Mouse (Mus musculus): ENCODE data around the gene Tbc1d1.
"Not testable (repeated sequence)": the region's sequence is repeated elsewhere in the genome, so short reads cannot be mapped to it uniquely, and the experiment has no call there.

Gene Tbc1d1

GRCm38 (mm10) chr5:64315088-64315487, 159.0 kb downstream of the Tbc1d1 start:
- no peak for DNase-seq (ENCODE audit: low spot score)

GRCm38 (mm10) chr5:64323286-64323685, 167.2 kb downstream of the Tbc1d1 start:
- DNase-seq (ENCODE audit: low spot score) = no peak

- no peak for DNase-seq (ENCODE audit: low spot score)
Observed at GRCm38 (mm10) chr5:64324353-64324752, 168.2 kb downstream of the Tbc1d1 start.

- no peak for DNase-seq (ENCODE audit: low spot score)
Observed at GRCm38 (mm10) chr5:64324920-64325319, 168.8 kb downstream of the Tbc1d1 start.

- DNase-seq (ENCODE audit: low spot score) = no peak
Observed at GRCm38 (mm10) chr5:64325741-64326355, 169.7 kb downstream of the Tbc1d1 start.

GRCm38 (mm10) chr5:64326427-64327181, 170.5 kb downstream of the Tbc1d1 start:
- DNase-seq (ENCODE audit: low spot score) = peak; percentile 47

- no peak for DNase-seq (ENCODE audit: low spot score)
Observed at GRCm38 (mm10) chr5:64327212-64327902, 171.3 kb downstream of the Tbc1d1 start.

- DNase-seq (ENCODE audit: low spot score) = no peak
Observed at GRCm38 (mm10) chr5:64336767-64337408, 180.8 kb downstream of the Tbc1d1 start.

- DNase-seq (ENCODE audit: low spot score) = not testable (repeated sequence)
Observed at GRCm38 (mm10) chr5:64338795-64339194, 182.7 kb downstream of the Tbc1d1 start.

- DNase-seq (ENCODE audit: low spot score) = no peak
Observed at GRCm38 (mm10) chr5:64340366-64340765, 184.3 kb downstream of the Tbc1d1 start.

GRCm38 (mm10) chr5:64341671-64342070, 185.6 kb downstream of the Tbc1d1 start:
- DNase-seq (ENCODE audit: low spot score) = no peak

- no peak for DNase-seq (ENCODE audit: low spot score)
Observed at GRCm38 (mm10) chr5:64342138-64342537, 186.0 kb downstream of the Tbc1d1 start.

- peak; percentile 39 for DNase-seq (ENCODE audit: low spot score)
Observed at GRCm38 (mm10) chr5:64343972-64344700, 188.0 kb downstream of the Tbc1d1 start.

GRCm38 (mm10) chr5:64345181-64345735, 189.2 kb downstream of the Tbc1d1 start:
- DNase-seq (ENCODE audit: low spot score) = peak; percentile 21

- no peak for DNase-seq (ENCODE audit: low spot score)
Observed at GRCm38 (mm10) chr5:64345761-64346160, 189.7 kb downstream of the Tbc1d1 start.

- DNase-seq (ENCODE audit: low spot score) = no peak
Observed at GRCm38 (mm10) chr5:64346343-64346885, 190.3 kb downstream of the Tbc1d1 start.

GRCm38 (mm10) chr5:64348166-64348565, 192.1 kb downstream of the Tbc1d1 start:
- no peak for DNase-seq (ENCODE audit: low spot score)

GRCm38 (mm10) chr5:64348780-64349179, 192.7 kb downstream of the Tbc1d1 start:
- no peak for DNase-seq (ENCODE audit: low spot score)

GRCm38 (mm10) chr5:64351968-64352367, 195.9 kb downstream of the Tbc1d1 start:
- no peak for DNase-seq (ENCODE audit: low spot score)

- peak; percentile 37 for DNase-seq (ENCODE audit: low spot score)
Observed at GRCm38 (mm10) chr5:64358639-64359584, 202.8 kb downstream of the Tbc1d1 start.
